Mouse (Mus musculus) liver, embryonic 14.5 days (tissue): ENCODE data around the gene Nsmce3. TPM values are rescaled to one million over a fixed set of nuclear protein-coding genes. Genes with fewer than 3 reads are reported as not detected.

Experiments
- ATAC-seq: fragments of 200-750 bp; cut with Nextera tagmentation; 2 replicates; pipeline ENCODE4 v1.8.0; 2017; ENCODE audit warnings: moderate number of reproducible peaks, mild to moderate bottlenecking, moderate library complexity; ENCODE audit not compliant: insufficient read depth
- DNase-seq, 3 experiments: peaks; one replicate each; pipeline ENCODE4 v3.0.0-alpha.2; 2012 to 2013; ENCODE audit warnings: low read depth in 3 of 3, low spot score in 3 of 3
- H3K27ac ChIP-seq: fragments of 300-500 bp; sonication (generic); 2 replicates; pipeline ENCODE4 v1.5.1; 2014; ENCODE audit warnings: moderate library complexity, mild to moderate bottlenecking, control low read depth, inconsistent platforms
- H3K27me3 ChIP-seq: fragments of 300-500 bp; sonication (generic); 2 replicates; pipeline ENCODE4 v1.6.1; 2014; ENCODE audit warnings: mild to moderate bottlenecking, low read length, moderate library complexity; ENCODE audit not compliant: control insufficient read depth, insufficient read depth
- H3K36me3 ChIP-seq: fragments of 300-500 bp; sonication (generic); replicated peaks from 2 replicates; pipeline ENCODE4 v1.6.1; 2014; ENCODE audit warnings: low read depth; ENCODE audit not compliant: control insufficient read depth, insufficient read depth
- H3K4me1 ChIP-seq, 2 experiments: fragments of 200-500 bp in 1 of 2; fragments of 300-500 bp in 1 of 2; sonication (generic) in 1 of 2; replicated peaks; 2 replicates each; pipeline ENCODE4 v1.6.1; 2012 to 2014; ENCODE audit warnings: antibody characterized with exemption in 1 of 2, inconsistent platforms in 1 of 2, low read length in 1 of 2; ENCODE audit not compliant: control insufficient read depth in 2 of 2, insufficient read depth in 2 of 2
- H3K4me2 ChIP-seq: fragments of 300-500 bp; sonication (generic); 2 replicates; pipeline ENCODE4 v1.6.1; 2014; ENCODE audit warnings: low read depth, mild to moderate bottlenecking, control low read depth, moderate library complexity
- H3K4me3 ChIP-seq, 2 experiments: fragments of 200-500 bp in 1 of 2; fragments of 300-500 bp in 1 of 2; sonication (generic) in 1 of 2; 2 replicates each; pipeline ENCODE4 v1.5.1; 2012 to 2014; ENCODE audit warnings: low read depth in 2 of 2, low read length in 2 of 2, mild to moderate bottlenecking in 2 of 2, control low read depth in 1 of 2, inconsistent platforms in 1 of 2, moderate library complexity in 1 of 2; ENCODE audit not compliant: insufficient read depth in 1 of 2
- H3K9ac ChIP-seq: fragments of 300-500 bp; sonication (generic); replicated peaks from 2 replicates; pipeline ENCODE4 v1.6.1; 2014; ENCODE audit warnings: mild to moderate bottlenecking, control low read depth, moderate library complexity
- H3K9me3 ChIP-seq: fragments of 300-500 bp; sonication (generic); 2 replicates; pipeline ENCODE4 v1.6.1; 2016; ENCODE audit warnings: low read length, mixed read lengths; ENCODE audit not compliant: control insufficient read depth
- CTCF ChIP-seq: IDR thresholded peaks from 2 replicates; pipeline ENCODE4 v1.5.1; 2016; ENCODE audit warnings: antibody characterized with exemption, low read depth, control low read depth
- EP300 ChIP-seq: IDR thresholded peaks from 2 replicates; pipeline ENCODE4 v1.6.1; 2016; ENCODE audit warnings: antibody characterized with exemption, low read depth
- WGBS: fragments of 180-500 bp; shearing (Covaris S2); extraction: QIAGEN DNeasy Blood & Tissue Kit; methylation state at CpG from one replicate; pipeline ENCODE4 v1.1.7; 2014; ENCODE audit not compliant: insufficient replicate concordance; 5-methylcytosine and 5-hydroxymethylcytosine counted together
- polyA plus RNA-seq, 2 experiments: library from polyadenylated mRNA; depleted of rRNA in 1 of 2; stranded (reverse) in 1 of 2; unstranded in 1 of 2; fragments of >200 nt; fragmentation: Nextera tagmentation in 1 of 2; extraction: Ambion mirVana in 1 of 2; gene quantifications; 2 replicates each; pipeline versions ENCODE4 v1.2.1 to v1.2.3; 2012 to 2014

Nsmce3 gene
- polyA plus RNA-seq, 2 experiments = 3.0 to 5.1 TPM

- no peak overlapping the region for H3K4me3 ChIP-seq
- DNase-seq (no peak), ATAC-seq (no peak)
- no peak overlapping the region for H3K27ac ChIP-seq
- no peak overlapping the region for H3K9ac ChIP-seq
- H3K9me3 ChIP-seq = no peaks in the 10 kb centered on the region
- no peaks in the 10 kb centered on the region for H3K36me3 ChIP-seq
- 29% methylated on average over 2 of the region's 2 CpGs for WGBS
- H3K27me3 ChIP-seq = no peaks in the 10 kb centered on the region
- H3K4me1 ChIP-seq = no peaks in the 10 kb centered on the region
- TF ChIP-seq CTCF (no peak), EP300 (no peak)
- H3K4me2 ChIP-seq = no peak overlapping the region
These were observed 39.1 kb upstream of the Nsmce3 start for GRCm38 (mm10) chr7:64911945-64912344.

GRCm38 (mm10) chr7:64910208-64910607 lies 37.4 kb upstream of the Nsmce3 start:
- H3K27me3 ChIP-seq = no peaks in the 10 kb centered on the region
- no peak overlapping the region for H3K4me2 ChIP-seq
- no peak overlapping the region for H3K27ac ChIP-seq
- no peak overlapping the region for H3K4me3 ChIP-seq
- H3K9me3 ChIP-seq = no peaks in the 10 kb centered on the region
- no peak for DNase-seq
- TF ChIP-seq EP300 = no peak
- TF ChIP-seq CTCF = no peak
- no peaks in the 10 kb centered on the region for H3K36me3 ChIP-seq
- 50% methylated on average over 2 of the region's 2 CpGs for WGBS
- H3K9ac ChIP-seq = no peak overlapping the region
- no peaks in the 10 kb centered on the region for H3K4me1 ChIP-seq
- ATAC-seq = no peak

- no peak overlapping the region for H3K27ac ChIP-seq
- no peak overlapping the region for H3K4me3 ChIP-seq
- DNase-seq = no peak
- no peaks in the 10 kb centered on the region for H3K4me1 ChIP-seq
- no peaks in the 10 kb centered on the region for H3K36me3 ChIP-seq
- TF ChIP-seq EP300 (no peak), CTCF (no peak)
- 53% methylated on average over 5 of the region's 5 CpGs for WGBS
- no peak overlapping the region for H3K4me2 ChIP-seq
- H3K27me3 ChIP-seq = no peaks in the 10 kb centered on the region
- no peak for ATAC-seq
- no peaks in the 10 kb centered on the region for H3K9me3 ChIP-seq
- H3K9ac ChIP-seq = no peak overlapping the region
These were observed 34.2 kb upstream of the Nsmce3 start for GRCm38 (mm10) chr7:64906955-64907354.

GRCm38 (mm10) chr7:64905506-64905905 lies 32.7 kb upstream of the Nsmce3 start:
- TF ChIP-seq CTCF (no peak), EP300 (no peak)
- Histone ChIP-seq H3K36me3 (no peaks in the 10 kb centered on the region), H3K9me3 (no peaks in the 10 kb centered on the region), H3K4me3 (no peak overlapping the region), H3K4me1 (no peaks in the 10 kb centered on the region), H3K4me2 (no peak overlapping the region), H3K27me3 (no peaks in the 10 kb centered on the region), H3K27ac (no peak overlapping the region), H3K9ac (no peak overlapping the region)
- DNase-seq (no peak), ATAC-seq (no peak)
- WGBS = 50% methylated on average over 3 of the region's 3 CpGs

- no peak overlapping the region for H3K9ac ChIP-seq
- H3K4me1 ChIP-seq = no peaks in the 10 kb centered on the region
- DNase-seq = no peak
- H3K27me3 ChIP-seq = no peaks in the 10 kb centered on the region
- ATAC-seq = no peak
- no peak overlapping the region for H3K4me2 ChIP-seq
- no peak overlapping the region for H3K4me3 ChIP-seq
- no peak overlapping the region for H3K27ac ChIP-seq
- H3K9me3 ChIP-seq = no peaks in the 10 kb centered on the region
- no peaks in the 10 kb centered on the region for H3K36me3 ChIP-seq
- TF ChIP-seq EP300 (no peak), CTCF (no peak)
- WGBS = 52% methylated on average over 2 of the region's 2 CpGs
These were observed 27.5 kb upstream of the Nsmce3 start for GRCm38 (mm10) chr7:64900249-64900648.
